Mouse (Mus musculus): ENCODE data around the gene Nkiras2. TPM values are rescaled to one million over a fixed set of nuclear protein-coding genes. Genes with fewer than 3 reads are reported as not detected.

The Nkiras2 gene
- polyA plus RNA-seq, 1 experiment: 23.5 TPM

Other genes starting within 250 kb of the Nkiras2 start
- gene Jup, start 221.5 kb upstream of the Nkiras2 start, polyA plus RNA-seq (2012; rRNA removed): 71.3 and 71.5 TPM in 2 replicates
- gene P3h4, start 204.4 kb upstream of the Nkiras2 start, polyA plus RNA-seq (2012; rRNA removed): 13.6 and 15.8 TPM in 2 replicates
- 10.6 and 10.8 TPM in 2 replicates for gene Fkbp10, start 203.5 kb upstream of the Nkiras2 start, polyA plus RNA-seq (2012; rRNA removed)
- 63.7 and 77.3 TPM in 2 replicates for gene Nt5c3b, start 177.4 kb upstream of the Nkiras2 start, polyA plus RNA-seq (2012; rRNA removed)
- 0.72 and 0.74 TPM in 2 replicates for gene Klhl10, start 177.3 kb upstream of the Nkiras2 start, polyA plus RNA-seq (2012; rRNA removed)
- gene Klhl11, start 146.5 kb upstream of the Nkiras2 start, polyA plus RNA-seq (2012; rRNA removed): 13.6 and 13.7 TPM in 2 replicates
- gene Acly, start 91.2 kb upstream of the Nkiras2 start, polyA plus RNA-seq (2012; rRNA removed): 108 and 113 TPM in 2 replicates
- 1.5 and 2.0 TPM in 2 replicates for gene Ttc25, start 73.6 kb upstream of the Nkiras2 start, polyA plus RNA-seq (2012; rRNA removed)
- 227 and 230 TPM in 2 replicates for gene Cnp, start 44.3 kb upstream of the Nkiras2 start, polyA plus RNA-seq (2012; rRNA removed)
- gene Dnajc7, start 924 bp downstream of the Nkiras2 start, polyA plus RNA-seq (2012; rRNA removed): 224 and 228 TPM in 2 replicates
- gene Zfp385c, start 73.2 kb downstream of the Nkiras2 start, polyA plus RNA-seq (2012; rRNA removed): 2.5 TPM in 2 replicates
- gene Dhx58, start 85.0 kb downstream of the Nkiras2 start, polyA plus RNA-seq (2012; rRNA removed): 2.7 and 2.8 TPM in 2 replicates
- gene Kat2a, start 93.2 kb downstream of the Nkiras2 start, polyA plus RNA-seq (2012; rRNA removed): 60.7 and 61.7 TPM in 2 replicates
- not detected in 2 replicates for gene Hspb9, start 94.6 kb downstream of the Nkiras2 start, polyA plus RNA-seq (2012; rRNA removed)
- gene Rab5c, start 119.0 kb downstream of the Nkiras2 start, polyA plus RNA-seq (2012; rRNA removed): 205 and 221 TPM in 2 replicates
- gene Kcnh4, start 140.7 kb downstream of the Nkiras2 start, polyA plus RNA-seq (2012; rRNA removed): 15.8 and 19.2 TPM in 2 replicates
- gene Hcrt, start 143.7 kb downstream of the Nkiras2 start, polyA plus RNA-seq (2012; rRNA removed): 0.50 and 0.62 TPM in 2 replicates
- gene Ghdc, start 151.7 kb downstream of the Nkiras2 start, polyA plus RNA-seq (2012; rRNA removed): 7.7 and 9.3 TPM in 2 replicates
- gene Stat5b, start 231.5 kb downstream of the Nkiras2 start, polyA plus RNA-seq (2012; rRNA removed): 28.7 and 29.6 TPM in 2 replicates
- 3.4 and 3.7 TPM in 2 replicates for gene Stat5a, start 240.1 kb downstream of the Nkiras2 start, polyA plus RNA-seq (2012; rRNA removed)